Mouse (Mus musculus) hindbrain, embryonic 10.5 days (tissue): ENCODE measurements around the gene Gstcd. TPM values are rescaled to one million over a fixed set of nuclear protein-coding genes. Genes with fewer than 3 reads are reported as not detected.
A peak's percentile ranks its signal among the peaks of the same experiment; 100 is the strongest.

Experiments used
- DNase-seq: peaks from one replicate; pipeline ENCODE4 v3.0.0-alpha.2; 2017; ENCODE audit warnings: low spot score
- H3K27ac ChIP-seq: fragments of 300-500 bp; sonication (generic); 2 replicates; pipeline ENCODE4 v1.5.1; 2016; ENCODE audit warnings: mild to moderate bottlenecking, moderate library complexity
- H3K27me3 ChIP-seq: fragments of 300-500 bp; sonication (generic); 2 replicates; pipeline ENCODE4 v1.6.1; 2016; ENCODE audit warnings: mild to moderate bottlenecking; ENCODE audit not compliant: poor library complexity, insufficient read depth, severe bottlenecking
- H3K36me3 ChIP-seq: fragments of 300-500 bp; sonication (generic); 2 replicates; pipeline ENCODE4 v1.6.1; 2016; ENCODE audit warnings: mild to moderate bottlenecking, moderate library complexity
- H3K4me1 ChIP-seq: fragments of 300-500 bp; sonication (generic); replicated peaks from 2 replicates; pipeline ENCODE4 v1.6.1; 2016; ENCODE audit warnings: mild to moderate bottlenecking
- H3K4me3 ChIP-seq: fragments of 300-500 bp; sonication (generic); 2 replicates; pipeline ENCODE4 v1.5.1; 2016; ENCODE audit warnings: mild to moderate bottlenecking, moderate library complexity
- H3K9me3 ChIP-seq: fragments of 300-500 bp; sonication (generic); 2 replicates; pipeline ENCODE4 v1.6.1; 2016; ENCODE audit warnings: mild to moderate bottlenecking, moderate library complexity
- WGBS: fragments of 180-500 bp; shearing (Covaris S2); methylation state at CpG from one replicate; pipeline ENCODE4 v1.1.7; 2016; 5-methylcytosine and 5-hydroxymethylcytosine counted together
- polyA plus RNA-seq: library from polyadenylated mRNA; unstranded; fragments of >200 nt; fragmentation: Nextera tagmentation; extraction: Ambion mirVana; gene quantifications from 2 replicates; pipeline ENCODE4 v1.2.1, GENCODE M21; 2016

Gstcd gene
- 9.0 and 9.8 TPM in 2 replicates for polyA plus RNA-seq

DNA sequence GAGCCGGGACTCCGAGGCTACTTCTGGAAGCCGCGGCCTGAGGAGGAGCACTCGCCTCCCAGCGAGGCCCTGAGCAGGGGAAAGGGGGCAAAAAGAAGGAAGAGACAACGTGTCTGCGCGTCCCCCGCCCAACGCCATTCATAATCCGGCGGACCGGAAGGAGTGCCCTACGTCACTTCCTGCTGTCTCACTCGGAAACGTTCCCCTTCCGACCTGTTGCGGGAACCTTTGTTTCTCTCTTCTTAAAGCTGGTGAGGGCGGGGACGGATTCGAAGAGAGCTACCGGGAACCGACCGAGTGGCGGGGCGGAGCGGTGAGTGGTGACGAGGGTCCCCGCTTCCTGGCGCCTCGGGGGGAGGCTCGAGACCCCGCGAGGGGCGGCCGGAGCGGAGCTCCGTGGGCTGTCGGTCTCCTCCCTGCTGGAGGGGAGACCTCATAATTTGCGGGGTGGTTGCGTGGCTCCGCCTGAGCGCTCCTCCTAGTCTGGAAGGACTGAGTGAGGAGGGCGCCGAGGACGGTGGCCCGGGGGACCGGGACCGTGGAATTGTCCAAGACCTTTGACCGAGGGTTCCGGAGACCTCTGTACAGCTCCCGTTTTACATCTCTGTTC, at the start of gene Gstcd, which contains the start of gene Ints12:
Gstcd (minus strand) TSS at position 370 of the 610 bp plus-strand sequence.
Ints12 (plus strand) TSS at position 177 of the 610 bp plus-strand sequence.
- no peaks in the 10 kb centered on the region for H3K9me3 ChIP-seq
- H3K4me3 ChIP-seq, result peak within 1 kb of the TSS; percentile 91
- DNase-seq, result peak; percentile 93
- no peaks in the 10 kb centered on the region for H3K27me3 ChIP-seq
- under 1% methylated on average over 53 of the region's 53 CpGs for WGBS
- peak within 1 kb of the TSS; percentile 100 for H3K27ac ChIP-seq
- H3K4me1 ChIP-seq, result peaks cover 25% of the 10 kb centered on the region
- no peaks in the 10 kb centered on the region; the same call in 1 of the 2 replicates for H3K36me3 ChIP-seq

DNA sequence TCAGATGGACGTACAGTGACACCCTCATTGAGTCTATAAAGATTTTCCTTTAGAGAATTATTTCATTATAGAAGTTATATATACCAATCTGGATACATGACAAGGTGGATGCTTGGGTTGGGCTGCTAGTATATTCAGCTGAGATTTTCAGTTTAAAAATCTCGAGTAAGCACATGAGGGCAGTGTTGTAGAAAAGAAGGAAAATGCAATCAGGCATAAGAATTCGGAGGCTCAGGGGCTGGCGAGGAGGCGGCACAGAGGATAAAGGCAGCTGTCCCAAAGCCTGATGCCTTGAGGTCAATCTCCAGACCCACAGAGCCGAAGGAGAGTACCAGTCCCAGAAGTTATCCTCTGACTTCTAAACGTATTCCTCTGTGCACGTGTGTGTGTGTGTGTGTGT, 40.8 kb upstream of the Gstcd start:
- WGBS, result 70% methylated on average over 8 of the region's 8 CpGs
- H3K9me3 ChIP-seq, result no peaks in the 10 kb centered on the region

DNA sequence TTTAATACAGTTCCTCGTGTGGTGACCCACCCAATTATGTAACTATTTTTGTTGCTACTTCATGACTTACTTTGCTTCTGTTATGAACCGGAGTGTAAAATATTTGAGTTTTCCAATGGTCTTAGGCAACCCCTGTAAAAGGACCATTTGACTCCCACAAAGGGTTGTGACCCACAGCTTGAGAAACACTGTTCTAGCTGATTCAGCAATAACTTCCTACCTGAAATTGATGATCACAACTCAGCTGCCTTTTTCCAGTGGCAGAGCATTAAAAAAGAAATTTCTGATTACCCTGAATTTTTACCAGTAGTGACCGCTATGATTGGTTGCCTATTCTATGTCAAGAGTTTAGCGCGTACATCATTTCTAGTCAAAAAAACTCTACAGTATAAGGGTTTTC, 39.5 kb upstream of the Gstcd start:
- Histone ChIP-seq H3K9me3 (no peaks in the 10 kb centered on the region), H3K27ac (no peak overlapping the region), H3K36me3 (no peaks in the 10 kb centered on the region), H3K4me3 (no peak overlapping the region), H3K27me3 (no peaks in the 10 kb centered on the region), H3K4me1 (no peaks in the 10 kb centered on the region)
- 93% methylated on average over 5 of the region's 5 CpGs for WGBS
- no peak for DNase-seq

More for the DNA sequence above, 40.8 kb upstream of the Gstcd start:
- H3K27ac ChIP-seq, result no peak overlapping the region
- H3K4me1 ChIP-seq, result no peaks in the 10 kb centered on the region
- no peak for DNase-seq
- no peaks in the 10 kb centered on the region for H3K36me3 ChIP-seq
- no peak overlapping the region for H3K4me3 ChIP-seq
- no peaks in the 10 kb centered on the region for H3K27me3 ChIP-seq

GRCm38 (mm10) chr3:133113281-133113680, 21.4 kb upstream of the Gstcd start:
- Histone ChIP-seq H3K36me3 (peaks cover 20% of the 10 kb centered on the region), H3K4me3 (no peak overlapping the region), H3K9me3 (no peaks in the 10 kb centered on the region), H3K27ac (no peak overlapping the region), H3K27me3 (no peaks in the 10 kb centered on the region), H3K4me1 (no peaks in the 10 kb centered on the region)
- 58% methylated on average over 1 of the region's 1 CpGs for WGBS
- no peak for DNase-seq

GRCm38 (mm10) chr3:133111741-133112140, 19.9 kb upstream of the Gstcd start:
- no peaks in the 10 kb centered on the region for H3K4me1 ChIP-seq
- no peaks in the 10 kb centered on the region for H3K9me3 ChIP-seq
- no peak overlapping the region for H3K27ac ChIP-seq
- peaks cover 35% of the 10 kb centered on the region for H3K36me3 ChIP-seq
- no peak for DNase-seq
- no peak overlapping the region for H3K4me3 ChIP-seq
- 44% methylated on average over 2 of the region's 2 CpGs for WGBS
- H3K27me3 ChIP-seq, result no peaks in the 10 kb centered on the region

DNA sequence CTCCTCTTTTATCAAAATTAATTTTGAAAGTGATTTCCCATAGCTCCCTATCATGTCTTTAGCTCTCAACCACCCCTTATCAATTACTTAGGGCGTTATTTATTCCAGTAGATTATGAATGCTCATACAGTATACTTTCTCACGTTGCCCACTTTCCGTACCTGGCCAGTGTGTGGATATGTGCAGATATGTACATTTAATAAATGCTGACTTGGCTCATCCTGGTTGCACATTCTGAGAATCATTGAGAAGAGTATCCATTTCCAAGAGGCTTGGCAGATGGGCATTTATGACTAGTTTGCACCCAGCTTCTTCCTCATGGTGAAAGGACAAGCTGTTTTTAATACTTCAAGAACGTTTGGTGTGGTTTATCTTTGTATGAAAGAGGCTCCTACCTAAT, 18.0 kb upstream of the Gstcd start:
- H3K36me3 ChIP-seq, result peaks cover 53% of the 10 kb centered on the region

GRCm38 (mm10) chr3:133108731-133109130, 16.9 kb upstream of the Gstcd start:
- H3K9me3 ChIP-seq, result no peaks in the 10 kb centered on the region
- H3K4me3 ChIP-seq, result no peak overlapping the region
- WGBS, result 91% methylated on average over 4 of the region's 4 CpGs
- peaks cover 64% of the 10 kb centered on the region for H3K36me3 ChIP-seq
- H3K4me1 ChIP-seq, result no peaks in the 10 kb centered on the region
- H3K27me3 ChIP-seq, result no peaks in the 10 kb centered on the region
- H3K27ac ChIP-seq, result no peak overlapping the region
- no peak for DNase-seq

More for the DNA sequence above, 18.0 kb upstream of the Gstcd start:
- H3K9me3 ChIP-seq, result no peaks in the 10 kb centered on the region
- H3K27ac ChIP-seq, result no peak overlapping the region
- WGBS, result 92% methylated on average over 4 of the region's 4 CpGs
- no peaks in the 10 kb centered on the region for H3K4me1 ChIP-seq
- no peaks in the 10 kb centered on the region for H3K27me3 ChIP-seq
- no peak for DNase-seq
- H3K4me3 ChIP-seq, result no peak overlapping the region

DNA sequence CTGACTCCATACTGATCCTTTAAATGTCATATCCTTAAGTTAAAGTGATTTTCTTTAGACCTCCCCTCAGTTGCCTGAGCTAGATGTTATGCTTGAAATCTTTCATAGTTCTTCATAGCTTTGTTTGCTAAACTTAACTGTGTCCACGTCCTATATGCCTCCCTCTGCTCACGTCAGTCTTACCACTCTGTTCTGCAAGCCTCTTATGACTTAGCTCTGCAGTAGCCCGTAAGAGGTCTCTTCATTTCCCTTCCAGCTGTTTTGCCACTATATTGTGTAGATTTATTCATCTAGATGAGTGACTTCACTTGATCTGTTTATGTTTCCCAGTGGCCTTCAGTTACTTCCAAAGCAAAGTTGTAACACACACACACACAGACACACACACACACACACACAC, 12.6 kb upstream of the Gstcd start:
- Histone ChIP-seq H3K4me3 (no peak overlapping the region), H3K27me3 (no peaks in the 10 kb centered on the region), H3K36me3 (peaks cover 96% of the 10 kb centered on the region), H3K9me3 (no peaks in the 10 kb centered on the region), H3K27ac (no peak overlapping the region), H3K4me1 (no peaks in the 10 kb centered on the region)
- WGBS, result 93% methylated on average over 3 of the region's 3 CpGs
- no peak for DNase-seq

DNA sequence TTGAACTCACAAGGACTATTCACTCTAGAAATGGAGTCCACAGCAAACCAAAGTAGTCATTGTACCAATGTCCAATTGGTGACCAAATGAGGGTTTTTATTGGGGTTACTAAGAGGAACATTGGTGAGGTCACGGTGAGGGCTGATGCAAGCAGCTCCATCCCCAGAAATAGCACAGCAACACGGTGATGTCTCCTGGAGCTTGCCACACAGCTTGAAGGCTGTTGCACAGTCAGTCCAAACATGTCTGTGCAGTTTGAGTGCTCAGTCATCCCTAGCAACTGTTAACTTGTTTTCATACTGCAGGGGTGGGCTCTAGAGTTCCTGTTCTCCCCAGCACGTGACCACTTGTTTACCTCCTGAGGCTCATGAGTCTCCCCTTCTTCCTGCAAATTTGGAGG, 11.9 kb upstream of the Gstcd start:
- H3K36me3 ChIP-seq, result peaks cover 93% of the 10 kb centered on the region
- H3K9me3 ChIP-seq, result no peaks in the 10 kb centered on the region
- no peak for DNase-seq
- H3K4me1 ChIP-seq, result no peaks in the 10 kb centered on the region
- no peaks in the 10 kb centered on the region for H3K27me3 ChIP-seq
- 93% methylated on average over 3 of the region's 3 CpGs for WGBS
- H3K4me3 ChIP-seq, result no peak overlapping the region
- H3K27ac ChIP-seq, result no peak overlapping the region

GRCm38 (mm10) chr3:133098909-133099308, 7.1 kb upstream of the Gstcd start:
- Histone ChIP-seq H3K4me1 (no peaks in the 10 kb centered on the region), H3K27ac (no peak overlapping the region), H3K27me3 (no peaks in the 10 kb centered on the region), H3K36me3 (peaks cover 65% of the 10 kb centered on the region), H3K9me3 (no peaks in the 10 kb centered on the region), H3K4me3 (no peak overlapping the region)
- 89% methylated on average over 2 of the region's 2 CpGs for WGBS
- DNase-seq, result no peak

GRCm38 (mm10) chr3:133098336-133098735, 6.5 kb upstream of the Gstcd start:
- H3K4me1 ChIP-seq, result peaks cover 4% of the 10 kb centered on the region; the same call in 1 of the 2 replicates
- peaks cover 59% of the 10 kb centered on the region for H3K36me3 ChIP-seq
- no peaks in the 10 kb centered on the region for H3K9me3 ChIP-seq
- H3K4me3 ChIP-seq, result no peak overlapping the region
- WGBS, result 96% methylated on average over 4 of the region's 4 CpGs
- DNase-seq, result no peak
- no peak overlapping the region for H3K27ac ChIP-seq
- no peaks in the 10 kb centered on the region for H3K27me3 ChIP-seq

DNA sequence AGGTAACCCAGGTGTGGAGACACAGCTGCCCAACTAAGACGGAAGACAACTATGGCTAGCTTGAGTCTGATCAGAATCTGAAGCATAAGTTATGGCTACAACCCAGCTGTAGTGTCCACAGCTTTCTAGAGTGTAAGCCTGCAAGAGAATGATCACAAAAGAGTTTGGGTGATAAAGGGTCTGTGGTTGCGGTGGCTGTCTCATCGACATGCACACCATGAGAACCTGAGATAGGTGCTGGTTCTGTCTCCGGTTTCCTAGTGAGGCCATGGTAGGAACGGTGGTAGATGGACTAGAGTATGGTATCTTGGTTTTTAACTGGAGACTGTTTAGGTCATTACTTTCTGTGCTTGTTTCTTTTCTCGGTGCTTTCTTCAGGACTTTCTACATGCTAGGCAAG, 6.1 kb upstream of the Gstcd start:
- Histone ChIP-seq H3K9me3 (no peaks in the 10 kb centered on the region), H3K27me3 (no peaks in the 10 kb centered on the region), H3K4me3 (no peak overlapping the region), H3K27ac (no peak overlapping the region), H3K36me3 (peaks cover 56% of the 10 kb centered on the region), H3K4me1 (peaks cover 8% of the 10 kb centered on the region)
- DNase-seq, result no peak
- 96% methylated on average over 6 of the region's 6 CpGs for WGBS

DNA sequence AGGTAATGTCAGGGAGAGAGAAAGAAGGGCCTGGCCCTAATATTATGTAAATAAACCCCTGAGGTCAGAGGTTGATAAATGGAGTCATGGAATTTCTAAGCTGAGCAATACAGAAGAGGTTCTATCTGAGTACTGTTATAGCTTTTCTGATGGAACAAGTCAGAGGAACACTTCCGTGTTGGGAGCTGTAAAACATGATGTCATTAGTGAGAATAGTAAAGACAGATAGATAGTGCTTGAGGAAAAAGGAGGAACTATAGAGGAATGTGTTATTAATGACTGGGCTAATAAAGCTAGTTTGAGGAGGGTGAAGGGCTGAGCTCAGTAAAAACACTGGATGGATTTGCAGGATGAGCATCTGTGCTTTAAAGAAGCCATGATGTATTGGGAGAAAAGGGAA, 2.5 kb upstream of the Gstcd start:
- Histone ChIP-seq H3K9me3 (no peaks in the 10 kb centered on the region), H3K27me3 (no peaks in the 10 kb centered on the region), H3K4me1 (peaks cover 25% of the 10 kb centered on the region), H3K27ac (no peak overlapping the region), H3K36me3 (peaks cover 23% of the 10 kb centered on the region), H3K4me3 (no peak overlapping the region)
- DNase-seq, result no peak
- WGBS, result 84% methylated on average over 1 of the region's 1 CpGs

DNA sequence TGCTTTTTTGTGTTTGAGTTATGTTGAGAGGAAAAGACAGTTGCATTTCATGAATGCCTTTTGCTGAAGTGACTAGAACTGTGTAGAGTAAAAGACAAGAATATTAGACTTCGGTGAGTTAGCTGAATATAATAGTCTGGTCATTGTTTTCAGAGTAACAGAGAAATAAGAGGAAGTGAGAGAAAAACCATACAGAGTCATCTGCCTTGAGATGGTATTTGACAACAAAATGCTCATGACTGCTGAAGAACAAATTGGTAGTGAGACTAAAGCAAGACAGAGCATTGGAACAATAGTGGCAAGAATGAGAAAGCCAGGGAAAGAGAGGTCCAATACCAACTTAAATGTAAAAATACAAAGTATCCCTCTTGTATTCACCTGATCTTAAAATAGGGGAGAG, 1.1 kb upstream of the Gstcd start:
- 91% methylated on average over 1 of the region's 1 CpGs for WGBS
- H3K36me3 ChIP-seq, result peaks cover 11% of the 10 kb centered on the region
- H3K4me3 ChIP-seq, result peak overlapping the region; percentile 91
- DNase-seq, result no peak
- H3K4me1 ChIP-seq, result peaks cover 25% of the 10 kb centered on the region
- no peaks in the 10 kb centered on the region for H3K27me3 ChIP-seq
- peak overlapping the region; percentile 100; the same call in 1 of the 2 replicates for H3K27ac ChIP-seq
- H3K9me3 ChIP-seq, result no peaks in the 10 kb centered on the region
